Mouse (Mus musculus) neural tube, embryonic 15.5 days (tissue): ENCODE measurements around the gene Esm1. TPM values are rescaled to one million over a fixed set of nuclear protein-coding genes. Genes with fewer than 3 reads are reported as not detected.
"Not testable (repeated sequence)": the region's sequence is repeated elsewhere in the genome, so short reads cannot be mapped to it uniquely, and the experiment has no call there.

ENCODE experiments used
- ATAC-seq: fragments of 200-750 bp; cut with Nextera tagmentation; 2 replicates; pipeline ENCODE4 v1.8.0; 2017; ENCODE audit warnings: mild to moderate bottlenecking, moderate TSS enrichment, moderate library complexity; ENCODE audit not compliant: low FRiP score
- H3K27ac ChIP-seq: fragments of 300-500 bp; sonication (generic); replicated peaks from 2 replicates; pipeline ENCODE4 v1.5.1; 2015; ENCODE audit warnings: mild to moderate bottlenecking, inconsistent platforms
- H3K27me3 ChIP-seq: fragments of 300-500 bp; sonication (generic); replicated peaks from 2 replicates; pipeline ENCODE4 v1.6.1; 2015; ENCODE audit warnings: inconsistent platforms
- H3K36me3 ChIP-seq: fragments of 300-500 bp; sonication (generic); 2 replicates; pipeline ENCODE4 v1.6.1; 2015; ENCODE audit warnings: inconsistent platforms
- H3K4me1 ChIP-seq: fragments of 300-500 bp; sonication (generic); 2 replicates; pipeline ENCODE4 v1.6.1; 2015; ENCODE audit warnings: inconsistent platforms
- H3K4me2 ChIP-seq: fragments of 300-500 bp; sonication (generic); 2 replicates; pipeline ENCODE4 v1.6.1; 2015; ENCODE audit warnings: inconsistent platforms, mild to moderate bottlenecking, moderate library complexity
- H3K4me3 ChIP-seq: fragments of 300-500 bp; sonication (generic); replicated peaks from 2 replicates; pipeline ENCODE4 v1.5.1; 2015; ENCODE audit warnings: mild to moderate bottlenecking, inconsistent platforms
- H3K9ac ChIP-seq: fragments of 300-500 bp; sonication (generic); replicated peaks from 2 replicates; pipeline ENCODE4 v1.6.1; 2015; ENCODE audit warnings: mild to moderate bottlenecking, inconsistent platforms
- H3K9me3 ChIP-seq: fragments of 300-500 bp; sonication (generic); replicated peaks from 2 replicates; pipeline ENCODE4 v1.6.1; 2016; ENCODE audit warnings: inconsistent platforms
- WGBS: fragments of 180-500 bp; shearing (Covaris S2); methylation state at CpG from one replicate; pipeline ENCODE4 v1.1.7; 2015; ENCODE audit warnings: mixed read lengths; 5-methylcytosine and 5-hydroxymethylcytosine counted together
- polyA plus RNA-seq: library from polyadenylated mRNA; unstranded; fragments of >200 nt; fragmentation: Nextera tagmentation; extraction: Ambion mirVana; gene quantifications from 2 replicates; pipeline ENCODE4 v1.2.1, GENCODE M21; 2015

The Esm1 gene
- polyA plus RNA-seq, 1 experiment from 2014 or later, result 1.3 TPM

- H3K9ac ChIP-seq, result no peak overlapping the region
- H3K27ac ChIP-seq, result no peak overlapping the region
- H3K4me1 ChIP-seq, result no peaks in the 10 kb centered on the region
- H3K9me3 ChIP-seq, result no peaks in the 10 kb centered on the region
- H3K4me3 ChIP-seq, result no peak overlapping the region
- WGBS, result 65% methylated on average over 6 of the region's 6 CpGs
- no peaks in the 10 kb centered on the region for H3K27me3 ChIP-seq
- H3K36me3 ChIP-seq, result no peaks in the 10 kb centered on the region
- H3K4me2 ChIP-seq, result no peak overlapping the region
- no peak for ATAC-seq
Measured at GRCm38 (mm10) chr13:113242129-113242528, 32.7 kb downstream of the Esm1 start.

GRCm38 (mm10) chr13:113245025-113245424, 35.6 kb downstream of the Esm1 start:
- H3K4me1 ChIP-seq, result no peaks in the 10 kb centered on the region
- no peak overlapping the region for H3K4me2 ChIP-seq
- no peak overlapping the region for H3K4me3 ChIP-seq
- no peak overlapping the region for H3K27ac ChIP-seq
- H3K9ac ChIP-seq, result no peak overlapping the region
- H3K9me3 ChIP-seq, result no peaks in the 10 kb centered on the region
- ATAC-seq, result no peak
- 71% methylated on average over 8 of the region's 8 CpGs for WGBS
- no peaks in the 10 kb centered on the region for H3K27me3 ChIP-seq
- no peaks in the 10 kb centered on the region for H3K36me3 ChIP-seq

- not testable (repeated sequence) for H3K4me1 ChIP-seq, ATAC-seq, H3K4me2 ChIP-seq, H3K4me3 ChIP-seq, H3K27me3 ChIP-seq, H3K36me3 ChIP-seq, H3K9ac ChIP-seq, H3K9me3 ChIP-seq, H3K27ac ChIP-seq
- WGBS, result 86% methylated on average over 7 of the region's 7 CpGs
Measured at GRCm38 (mm10) chr13:113252580-113252979, 43.1 kb downstream of the Esm1 start.

- H3K36me3 ChIP-seq, result no peaks in the 10 kb centered on the region
- 96% methylated on average over 2 of the region's 2 CpGs for WGBS
- no peaks in the 10 kb centered on the region for H3K27me3 ChIP-seq
- H3K4me3 ChIP-seq, result no peak overlapping the region
- H3K9me3 ChIP-seq, result no peaks in the 10 kb centered on the region
- no peak overlapping the region for H3K9ac ChIP-seq
- H3K4me2 ChIP-seq, result no peak overlapping the region
- H3K27ac ChIP-seq, result no peak overlapping the region
- H3K4me1 ChIP-seq, result no peaks in the 10 kb centered on the region
- no peak for ATAC-seq
Measured at GRCm38 (mm10) chr13:113256766-113257165, 47.3 kb downstream of the Esm1 start.

GRCm38 (mm10) chr13:113257190-113257589, 47.7 kb downstream of the Esm1 start:
- H3K4me3 ChIP-seq, result no peak overlapping the region
- no peak overlapping the region for H3K4me2 ChIP-seq
- H3K27me3 ChIP-seq, result no peaks in the 10 kb centered on the region
- WGBS, result 46% methylated on average over 5 of the region's 5 CpGs
- no peak overlapping the region for H3K27ac ChIP-seq
- H3K9ac ChIP-seq, result no peak overlapping the region
- no peaks in the 10 kb centered on the region for H3K9me3 ChIP-seq
- no peaks in the 10 kb centered on the region for H3K36me3 ChIP-seq
- ATAC-seq, result no peak
- no peaks in the 10 kb centered on the region for H3K4me1 ChIP-seq

- Histone ChIP-seq H3K4me2 (no peak overlapping the region), H3K4me1 (no peaks in the 10 kb centered on the region), H3K9ac (no peak overlapping the region), H3K4me3 (no peak overlapping the region), H3K9me3 (no peaks in the 10 kb centered on the region), H3K27me3 (no peaks in the 10 kb centered on the region), H3K27ac (no peak overlapping the region), H3K36me3 (no peaks in the 10 kb centered on the region)
- WGBS, result 89% methylated on average over 5 of the region's 5 CpGs
- no peak for ATAC-seq
Measured at GRCm38 (mm10) chr13:113259237-113259636, 49.8 kb downstream of the Esm1 start.

GRCm38 (mm10) chr13:113262822-113263221, 53.4 kb downstream of the Esm1 start:
- H3K27ac ChIP-seq, result no peak overlapping the region
- H3K4me1 ChIP-seq, result no peaks in the 10 kb centered on the region
- ATAC-seq, result no peak; the same call in 1 of the 2 replicates
- no peak overlapping the region for H3K9ac ChIP-seq
- no peaks in the 10 kb centered on the region for H3K9me3 ChIP-seq
- WGBS, result 67% methylated on average over 12 of the region's 12 CpGs
- H3K27me3 ChIP-seq, result no peaks in the 10 kb centered on the region
- no peak overlapping the region for H3K4me3 ChIP-seq
- no peaks in the 10 kb centered on the region for H3K36me3 ChIP-seq
- no peak overlapping the region for H3K4me2 ChIP-seq

- Histone ChIP-seq H3K9ac (no peak overlapping the region), H3K4me2 (no peak overlapping the region), H3K36me3 (no peaks in the 10 kb centered on the region), H3K4me3 (no peak overlapping the region), H3K27ac (no peak overlapping the region), H3K27me3 (no peaks in the 10 kb centered on the region), H3K9me3 (no peaks in the 10 kb centered on the region), H3K4me1 (no peaks in the 10 kb centered on the region)
- 30% methylated on average over 13 of the region's 13 CpGs for WGBS
- no peak for ATAC-seq
Measured at GRCm38 (mm10) chr13:113265257-113265656, 55.8 kb downstream of the Esm1 start.

- ATAC-seq, result 0 out of 2 replicates have a peak, but pooled peaks have one; percentile 9
- no peak overlapping the region for H3K4me3 ChIP-seq
- H3K9me3 ChIP-seq, result no peaks in the 10 kb centered on the region
- no peaks in the 10 kb centered on the region for H3K27me3 ChIP-seq
- H3K4me1 ChIP-seq, result no peaks in the 10 kb centered on the region
- 33% methylated on average over 9 of the region's 9 CpGs for WGBS
- H3K9ac ChIP-seq, result no peak overlapping the region
- H3K36me3 ChIP-seq, result no peaks in the 10 kb centered on the region
- H3K4me2 ChIP-seq, result peak overlapping the region; percentile 28
- no peak overlapping the region for H3K27ac ChIP-seq
Measured at GRCm38 (mm10) chr13:113266495-113266951, 57.1 kb downstream of the Esm1 start.

- H3K9ac ChIP-seq, result no peak overlapping the region
- H3K27ac ChIP-seq, result no peak overlapping the region
- H3K9me3 ChIP-seq, result no peaks in the 10 kb centered on the region
- no peak overlapping the region for H3K4me2 ChIP-seq
- H3K36me3 ChIP-seq, result no peaks in the 10 kb centered on the region
- no peaks in the 10 kb centered on the region for H3K27me3 ChIP-seq
- ATAC-seq, result no peak
- no peak overlapping the region for H3K4me3 ChIP-seq
- 88% methylated on average over 3 of the region's 3 CpGs for WGBS
- no peaks in the 10 kb centered on the region for H3K4me1 ChIP-seq
Measured at GRCm38 (mm10) chr13:113267204-113267603, 57.7 kb downstream of the Esm1 start.

Other genes starting within 250 kb of the Esm1 start
- 0.13 and 0.37 TPM in 2 replicates for gene Ccno, start 221.9 kb upstream of the Esm1 start, polyA plus RNA-seq
- 0.08 and 0.11 TPM in 2 replicates for gene Mcidas, start 215.8 kb upstream of the Esm1 start, polyA plus RNA-seq
- not detected in 2 replicates for gene Cdc20b, start 174.5 kb upstream of the Esm1 start, polyA plus RNA-seq
- 59.3 and 62.5 TPM in 2 replicates for gene Gpx8, start 163.2 kb upstream of the Esm1 start, polyA plus RNA-seq
- gene Gzma, start 108.7 kb upstream of the Esm1 start, polyA plus RNA-seq, result 92.2 TPM in 1 of 2 replicates, not detected in the other
- not detected in 2 replicates for gene Gzmk, start 16.2 kb downstream of the Esm1 start, polyA plus RNA-seq
- 0.77 and 1.2 TPM in 2 replicates for gene BC067074, start 83.5 kb downstream of the Esm1 start, polyA plus RNA-seq